Mouse (Mus musculus) olfactory bulb, adult 2 months (tissue): ENCODE results near the gene Pik3r5. TPM values are rescaled to one million over a fixed set of nuclear protein-coding genes. Genes with fewer than 3 reads are reported as not detected.

ENCODE experiments used
- H3K27ac ChIP-seq: fragments of 200-500 bp; 2 replicates; pipeline ENCODE4 v1.5.1; 2012; ENCODE audit warnings: low read depth, low read length; ENCODE audit not compliant: insufficient read depth
- H3K4me1 ChIP-seq: fragments of 200-500 bp; 2 replicates; pipeline ENCODE4 v1.6.1; 2012; ENCODE audit warnings: low read length; ENCODE audit not compliant: control insufficient read depth, insufficient read depth
- H3K4me3 ChIP-seq: fragments of 200-500 bp; 2 replicates; pipeline ENCODE4 v1.5.1; 2012; ENCODE audit warnings: mild to moderate bottlenecking, low read depth, low read length, moderate library complexity; ENCODE audit not compliant: insufficient read depth
- CTCF ChIP-seq: fragments of 200-500 bp; IDR thresholded peaks from 2 replicates; pipeline ENCODE4 v1.5.1; 2012; ENCODE audit warnings: low read depth, mild to moderate bottlenecking, low read length, moderate library complexity; ENCODE audit not compliant: insufficient read depth
- POLR2A ChIP-seq: fragments of 200-500 bp; IDR thresholded peaks from 2 replicates; pipeline ENCODE4 v1.6.1; 2012; ENCODE audit warnings: mild to moderate bottlenecking, low read depth, low read length, moderate library complexity; ENCODE audit not compliant: insufficient read depth
- WGBS: fragments of 180-500 bp; shearing (Covaris S2); methylation state at CpG from one replicate; pipeline ENCODE4 v1.1.7; 2018; 5-methylcytosine and 5-hydroxymethylcytosine counted together
- polyA plus RNA-seq: library from polyadenylated mRNA; stranded (reverse); fragments of >200 nt; gene quantifications from 2 replicates; pipeline ENCODE4 v1.2.4, GENCODE M21; 2012; ENCODE audit warnings: low replicate concordance; ENCODE audit not compliant: missing spikeins, insufficient read depth, insufficient read length

Pik3r5 gene
- polyA plus RNA-seq, 1 experiment: not detected

GRCm38 (mm10) chr11:68452740-68453139 is 20.8 kb downstream of the Pik3r5 start:
- WGBS: 97% methylated on average over 8 of the region's 8 CpGs
- TF ChIP-seq CTCF (no peak), POLR2A (no peak)
- peaks cover 3% of the 10 kb centered on the region; the same call in 1 of the 2 replicates for H3K4me1 ChIP-seq
- H3K27ac ChIP-seq: no peak overlapping the region
- no peak overlapping the region for H3K4me3 ChIP-seq

GRCm38 (mm10) chr11:68453301-68453700 is 21.4 kb downstream of the Pik3r5 start:
- Histone ChIP-seq H3K4me3 (no peak overlapping the region), H3K27ac (no peak overlapping the region), H3K4me1 (peaks cover 3% of the 10 kb centered on the region; the same call in 1 of the 2 replicates)
- no peak for TF ChIP-seq POLR2A
- no peak for TF ChIP-seq CTCF
- 82% methylated on average over 6 of the region's 6 CpGs for WGBS

DNA sequence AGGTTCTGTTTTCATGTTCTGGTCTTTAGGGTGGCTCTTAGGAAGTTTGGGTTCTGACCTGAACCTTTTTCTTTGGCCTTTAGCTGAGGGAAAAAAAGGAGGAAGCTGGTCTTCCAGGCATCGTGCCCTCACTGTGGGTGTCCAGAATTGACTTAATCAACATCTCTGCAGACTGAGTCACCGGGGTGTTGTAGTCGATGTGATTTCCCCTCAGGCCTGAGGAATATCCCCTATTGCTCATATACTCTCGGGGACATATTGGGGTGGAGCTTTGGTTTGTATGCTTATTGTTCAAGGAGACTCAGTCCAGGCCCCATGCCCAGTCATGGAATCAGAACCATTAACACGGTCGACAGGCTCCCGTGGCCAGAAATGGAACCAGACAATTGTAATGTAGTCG is 26.2 kb downstream of the Pik3r5 start:
- Histone ChIP-seq H3K4me3 (no peak overlapping the region), H3K27ac (no peak overlapping the region), H3K4me1 (no peaks in the 10 kb centered on the region)
- WGBS: 57% methylated on average over 8 of the region's 8 CpGs
- TF ChIP-seq CTCF: no peak
- no peak for TF ChIP-seq POLR2A

- 85% methylated on average over 5 of the region's 5 CpGs for WGBS
- Histone ChIP-seq H3K27ac (no peak overlapping the region), H3K4me3 (no peak overlapping the region), H3K4me1 (no peaks in the 10 kb centered on the region)
- TF ChIP-seq CTCF (no peak), POLR2A (no peak)
These were observed 27.1 kb downstream of the Pik3r5 start for GRCm38 (mm10) chr11:68459021-68459420.

DNA sequence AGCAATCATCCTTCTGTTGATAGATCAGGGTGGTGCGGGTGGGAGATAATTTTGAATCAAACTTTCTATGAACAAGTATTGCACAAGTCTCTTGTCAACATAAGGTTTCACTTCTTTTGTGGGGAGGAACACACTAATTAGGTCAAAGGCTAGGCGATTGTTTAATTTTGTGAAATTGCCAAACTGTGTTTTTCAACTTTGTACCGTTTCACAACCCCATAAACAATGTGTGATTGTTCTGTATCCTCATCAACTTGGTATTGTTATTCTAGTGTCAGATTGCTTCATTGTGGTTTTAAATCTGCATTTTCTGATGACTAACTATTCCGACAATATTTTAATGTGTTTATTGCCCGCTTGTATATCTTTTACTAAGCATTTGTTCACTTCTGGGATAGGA is 27.6 kb downstream of the Pik3r5 start:
- 77% methylated on average over 5 of the region's 5 CpGs for WGBS
- Histone ChIP-seq H3K27ac (no peak overlapping the region), H3K4me3 (no peak overlapping the region), H3K4me1 (no peaks in the 10 kb centered on the region)
- TF ChIP-seq CTCF (no peak), POLR2A (no peak)

DNA sequence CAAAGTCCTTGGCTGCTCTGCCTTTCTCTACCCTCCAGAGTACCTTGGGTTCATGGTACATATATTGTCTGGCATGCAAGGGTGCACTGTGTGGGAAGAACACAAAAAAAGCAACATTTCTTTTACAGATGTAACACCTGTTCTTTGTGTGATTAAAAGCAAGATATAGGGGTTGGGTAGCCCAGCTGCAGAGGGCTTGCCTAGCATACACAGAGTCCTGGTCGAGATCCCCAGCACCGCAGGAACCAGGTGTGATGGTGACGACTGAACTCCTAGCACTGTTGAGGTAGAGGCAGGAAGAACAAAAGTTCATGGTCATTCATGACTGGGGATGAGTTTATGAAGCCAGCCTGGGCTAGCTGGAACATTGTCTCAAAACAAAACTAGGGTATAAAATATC is 30.8 kb downstream of the Pik3r5 start:
- Histone ChIP-seq H3K4me1 (no peaks in the 10 kb centered on the region), H3K27ac (no peak overlapping the region), H3K4me3 (no peak overlapping the region)
- no peak for TF ChIP-seq CTCF
- no peak for TF ChIP-seq POLR2A
- WGBS: 87% methylated on average over 3 of the region's 3 CpGs

DNA sequence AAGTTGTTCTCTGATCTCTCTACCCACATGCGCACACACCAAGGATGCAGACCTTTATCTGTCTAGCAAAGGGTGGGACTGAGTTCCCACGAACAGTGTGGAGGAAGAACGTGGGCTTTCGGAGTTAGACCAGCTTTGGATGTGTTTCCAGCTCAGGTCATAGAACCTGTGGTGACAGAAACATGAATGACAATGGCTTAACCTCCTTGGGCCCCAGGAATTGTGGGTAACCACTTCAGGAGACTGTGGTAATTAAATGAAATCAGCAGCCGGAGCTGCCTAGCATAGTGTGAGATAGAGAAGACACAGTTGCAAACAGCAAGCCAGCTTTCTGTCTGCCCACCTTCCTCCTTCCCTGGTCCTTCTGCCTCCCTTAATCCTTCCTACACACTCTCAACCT is 32.3 kb downstream of the Pik3r5 start:
- Histone ChIP-seq H3K27ac (no peak overlapping the region), H3K4me1 (0 out of 2 replicates have a peak, but pooled peaks cover 5% of the 10 kb centered on the region), H3K4me3 (no peak overlapping the region)
- TF ChIP-seq POLR2A (no peak), CTCF (no peak)
- 83% methylated on average over 5 of the region's 5 CpGs for WGBS

DNA sequence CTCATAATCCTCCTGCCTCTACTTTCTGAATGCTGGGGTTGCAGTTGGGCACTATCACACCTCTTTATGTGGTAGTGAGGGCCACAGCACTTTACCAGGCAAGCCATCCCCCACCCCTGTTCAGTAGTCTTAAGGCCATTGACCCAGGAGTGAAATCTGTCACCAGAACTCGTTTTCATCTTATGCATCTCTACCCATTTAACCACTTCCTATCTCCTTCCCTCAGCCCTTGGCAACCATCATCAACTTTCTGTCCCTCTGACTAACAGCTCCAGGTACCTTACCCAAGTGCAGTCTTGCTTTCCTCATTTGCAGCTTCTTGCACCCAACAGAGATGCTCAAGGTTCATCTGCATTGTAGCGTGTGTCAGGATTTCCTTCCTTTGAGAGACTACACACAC is 33.2 kb downstream of the Pik3r5 start:
- no peak overlapping the region for H3K4me3 ChIP-seq
- TF ChIP-seq POLR2A (no peak), CTCF (no peak)
- 0 out of 2 replicates have a peak, but pooled peaks cover 5% of the 10 kb centered on the region for H3K4me1 ChIP-seq
- H3K27ac ChIP-seq: no peak overlapping the region
- WGBS: 73% methylated on average over 2 of the region's 2 CpGs

- no peak for TF ChIP-seq CTCF
- no peak for TF ChIP-seq POLR2A
- Histone ChIP-seq H3K27ac (no peak overlapping the region), H3K4me3 (no peak overlapping the region), H3K4me1 (0 out of 2 replicates have a peak, but pooled peaks cover 5% of the 10 kb centered on the region)
- WGBS: 76% methylated on average over 7 of the region's 7 CpGs
These were observed 35.5 kb downstream of the Pik3r5 start for GRCm38 (mm10) chr11:68467441-68467840.
